Mouse (Mus musculus) T-cell, adult 66 days (primary cell): ENCODE data around the gene Slc37a4. TPM values are rescaled to one million over a fixed set of nuclear protein-coding genes. Genes with fewer than 3 reads are reported as not detected.

ENCODE experiments used
- total RNA-seq, 2 experiments: library from RNA; stranded (reverse); gene quantifications; 3 replicates in 1 of 2; 4 replicates in 1 of 2; pipeline ENCODE4 v1.2.4; 2023

The Slc37a4 gene
- 10 to 100 TPM; 16.4 to 18.4 TPM for total RNA-seq

DNA sequence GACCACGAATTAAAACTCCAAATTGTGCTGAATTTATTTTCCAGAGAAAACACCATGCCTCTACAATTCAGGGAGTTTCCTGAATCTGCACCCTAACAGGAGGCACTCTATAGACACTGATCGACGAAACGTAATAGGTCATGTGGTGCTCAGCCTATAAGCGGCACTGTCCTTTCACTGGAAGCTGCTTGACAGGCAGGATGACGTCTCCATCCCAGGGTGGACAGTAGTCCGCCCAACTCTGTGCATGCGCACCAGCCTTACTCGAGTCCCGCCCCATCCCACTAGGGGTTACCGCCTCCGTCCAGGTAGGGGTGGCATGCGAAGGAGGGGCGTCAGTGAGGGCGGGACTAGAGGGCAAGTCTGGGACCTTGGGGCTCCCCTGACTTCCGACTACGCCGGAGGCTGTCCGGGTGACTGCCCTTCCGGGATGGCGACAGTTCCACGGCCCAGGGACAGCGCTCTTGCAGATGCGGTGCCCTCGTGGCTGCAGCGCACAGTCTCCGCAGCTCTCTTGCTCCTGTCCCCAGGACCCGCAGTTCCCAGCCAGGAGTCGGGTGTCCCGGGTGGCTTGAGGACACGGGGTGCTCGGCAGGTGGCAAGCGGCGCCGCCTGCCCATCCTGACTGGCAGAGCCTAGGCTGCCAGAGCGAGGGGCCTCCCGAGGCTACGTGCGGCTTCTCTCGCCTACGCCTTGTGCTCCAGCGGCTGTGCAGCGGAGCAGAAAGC is at the start of gene Slc37a4:
Gene Slc37a4 (plus strand): TSS at position 169 of the 728 bp plus-strand sequence.

DNA sequence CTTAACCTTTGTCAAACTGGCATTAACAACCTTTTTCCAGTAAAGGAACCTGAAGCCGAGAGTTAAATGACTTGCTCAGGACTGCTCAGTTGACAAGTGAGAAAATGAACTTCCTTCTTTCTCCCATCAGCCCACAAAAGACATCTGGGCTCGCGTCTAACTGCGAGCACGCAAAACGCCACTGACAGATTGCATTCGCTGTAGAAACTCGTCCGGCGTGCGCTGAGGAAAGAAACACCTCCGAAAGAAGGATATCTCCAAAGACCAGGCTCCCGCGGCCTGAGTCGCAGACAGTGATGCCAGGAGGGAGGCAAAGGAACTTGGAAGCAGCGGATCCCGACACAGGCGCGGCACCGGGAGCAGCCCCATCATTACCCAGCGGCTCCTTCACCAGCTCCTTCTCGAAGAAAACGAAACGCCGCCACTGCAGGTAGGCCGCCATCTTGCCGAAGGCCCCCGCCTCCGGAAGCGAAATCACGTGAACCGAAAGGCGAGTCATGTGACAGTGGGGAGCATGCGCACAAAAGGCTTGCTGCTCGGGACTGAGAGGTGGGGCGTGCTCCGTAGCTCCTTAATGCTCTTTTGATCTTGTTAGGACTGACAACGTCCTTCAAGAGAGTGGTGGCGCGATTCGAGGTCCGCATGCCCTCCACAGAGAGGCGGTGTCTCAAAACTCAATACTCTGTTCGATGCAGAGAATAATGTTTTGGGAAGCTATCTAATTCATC is 35.3 kb upstream of the Slc37a4 start, which contains the start of gene Vps11:
Gene Vps11 (minus strand): TSS at position 481 of the 728 bp plus-strand sequence.

GRCm38 (mm10) chr9:44379054-44379834 is 17.4 kb upstream of the Slc37a4 start, which contains the start of gene Hyou1:
Gene Hyou1, plus strand, starts transcription at chr9:44379490.

DNA sequence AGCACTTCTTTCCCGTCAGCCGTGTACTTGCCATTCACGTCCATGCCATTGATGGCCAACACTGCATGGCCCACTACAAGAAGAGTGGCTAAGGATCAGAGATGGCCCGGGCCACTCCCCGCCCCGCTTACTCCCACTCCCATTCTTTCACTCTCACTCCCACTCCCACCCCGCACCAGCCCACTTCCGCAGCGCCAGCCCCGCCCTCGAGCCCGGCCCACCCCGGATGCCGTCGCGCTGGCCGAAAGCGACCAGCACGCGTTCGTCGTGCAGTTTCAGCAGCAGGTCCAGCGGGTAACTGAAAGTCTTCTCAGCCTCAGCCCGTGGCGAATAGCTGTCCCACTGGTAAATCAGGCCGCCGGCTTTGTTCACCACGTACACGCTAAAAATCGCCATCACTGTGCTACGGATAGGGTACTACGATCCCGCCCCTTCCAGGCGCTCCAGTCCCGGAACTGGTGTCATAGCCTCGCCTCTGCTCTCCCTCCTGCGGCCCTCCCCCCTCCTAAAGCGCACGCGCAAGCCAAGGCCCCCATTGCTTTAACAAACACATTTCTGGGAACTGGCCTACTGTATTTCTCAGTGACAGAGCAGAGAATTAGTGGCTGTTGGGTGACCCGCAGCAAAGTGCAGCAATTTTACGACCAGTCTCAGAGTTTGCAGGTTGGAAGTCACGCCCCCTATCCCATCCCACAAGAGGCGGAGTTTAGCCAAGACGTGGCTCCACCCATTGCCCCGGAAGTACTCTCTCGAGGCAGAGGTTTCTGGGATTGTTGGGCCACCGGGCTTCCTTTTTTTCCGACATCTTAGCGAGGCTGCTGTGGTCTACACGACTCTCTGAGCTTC is 10.5 kb downstream of the Slc37a4 start, which contains the start of the genes Rps25 and Trappc4:
Gene Rps25 (plus strand): TSS at position 234 of the 846 bp plus-strand sequence.
Gene Trappc4 (minus strand): TSS at position 695 of the 846 bp plus-strand sequence.

GRCm38 (mm10) chr9:44418519-44419385 is 22.1 kb downstream of the Slc37a4 start, which contains the start of gene Ccdc84:
Gene Ccdc84, minus strand, starts transcription at chr9:44418569.

DNA sequence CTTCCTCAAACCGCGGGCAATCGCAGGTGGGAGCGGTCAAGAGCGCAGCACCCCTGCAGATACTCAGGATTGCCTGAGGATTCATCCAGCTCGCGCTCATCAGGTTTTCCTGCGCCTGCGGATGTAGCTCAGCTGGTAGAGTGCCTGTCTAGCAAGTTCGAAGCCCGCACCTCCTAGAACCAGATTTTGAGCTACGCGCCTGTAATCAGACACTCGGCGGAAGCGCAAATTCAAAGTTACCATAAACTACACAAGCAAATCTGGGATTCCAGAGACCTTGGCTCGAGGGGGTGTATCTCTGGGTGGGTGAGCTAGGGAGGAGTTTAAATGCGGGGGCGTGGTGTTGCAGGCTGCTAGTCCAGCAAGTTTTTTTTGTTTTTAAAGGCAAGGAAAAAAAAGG is 44.3 kb downstream of the Slc37a4 start, which contains the start of gene Foxr1:
Gene Foxr1 (minus strand): TSS at position 176 of the 400 bp plus-strand sequence.

Other genes starting within 250 kb of the Slc37a4 start
- gene Cbl, start 162.8 kb upstream of the Slc37a4 start, total RNA-seq = 100 to 1,000 TPM; 169 to 185 TPM
- gene Ccdc153, start 156.2 kb upstream of the Slc37a4 start, total RNA-seq = not detected
- gene Pdzd3, start 145.4 kb upstream of the Slc37a4 start, total RNA-seq = under 1 TPM in 1 of 2 experiments, not detected in 1; 0.50 TPM
- gene Nlrx1, start 128.3 kb upstream of the Slc37a4 start, total RNA-seq = 1 to 10 TPM; 3.6 to 5.0 TPM
- gene Abcg4, start 108.2 kb upstream of the Slc37a4 start, total RNA-seq = under 1 TPM in 1 of 2 experiments, not detected in 1; 0.47 TPM
- gene Hinfp, start 91.2 kb upstream of the Slc37a4 start, total RNA-seq = 10 to 100 TPM; 55.1 to 69.3 TPM
- gene C2cd2l, start 76.6 kb upstream of the Slc37a4 start, total RNA-seq = 10 to 100 TPM; 17.0 to 29.0 TPM
- gene Dpagt1, start 70.8 kb upstream of the Slc37a4 start, total RNA-seq = 10 to 100 TPM in 1 of 2 experiments, 1 to 10 TPM in 1; 8.9 to 11.5 TPM
- gene H2afx, start 62.2 kb upstream of the Slc37a4 start, total RNA-seq = 10 to 100 TPM; 37.5 to 58.5 TPM
- 10 to 100 TPM; 18.0 to 24.2 TPM for gene Hmbs, start 52.6 kb upstream of the Slc37a4 start, total RNA-seq
- 10 to 100 TPM; 51.2 to 57.1 TPM for gene Vps11, start 35.2 kb upstream of the Slc37a4 start, total RNA-seq
- gene Hyou1, start 17.4 kb upstream of the Slc37a4 start, total RNA-seq = 10 to 100 TPM; 71.4 to 78.9 TPM
- gene Rps25, start 10.3 kb downstream of the Slc37a4 start, total RNA-seq = 1,000 to 10,000 TPM; 2,876 to 2,979 TPM
- 10 to 100 TPM; 50.5 to 56.7 TPM for gene Trappc4, start 10.7 kb downstream of the Slc37a4 start, total RNA-seq
- gene Ccdc84, start 21.7 kb downstream of the Slc37a4 start, total RNA-seq = 10 to 100 TPM; 33.1 to 41.6 TPM
- gene Foxr1, start 44.3 kb downstream of the Slc37a4 start, total RNA-seq = not detected
- not detected for gene Upk2, start 58.1 kb downstream of the Slc37a4 start, total RNA-seq
- gene Bcl9l, start 86.0 kb downstream of the Slc37a4 start, total RNA-seq = 100 to 1,000 TPM; 207 to 232 TPM
- gene Cxcr5, start 165.0 kb downstream of the Slc37a4 start, total RNA-seq = 10 to 100 TPM; 14.1 TPM
- 100 to 1,000 TPM; 214 to 236 TPM for gene Ddx6, start 208.0 kb downstream of the Slc37a4 start, total RNA-seq